Mouse (Mus musculus) left cerebral cortex, postnatal 4 days (tissue): Measurements from ENCODE around the gene Fnbp1l. TPM values are rescaled to one million over a fixed set of nuclear protein-coding genes. Genes with fewer than 3 reads are reported as not detected.

Experiments used
- DNase-seq: peaks from one replicate; pipeline ENCODE4 v3.0.0-alpha.2; 2022
- intact Hi-C: fragments of 180-260 bp; cut with DNase I; formaldehyde crosslinking; loops from one replicate; pipeline ENCODE4 v1.15.1; 2025
- total RNA-seq, 2 experiments: library from RNA; stranded (reverse); gene quantifications; 2 replicates each; pipeline ENCODE4 v1.2.3; 2021

Gene Fnbp1l
- total RNA-seq, result 100 to 1,000 TPM; 474 to 513 TPM

GRCm38 (mm10) chr3:122618991-122619930 is at the start of gene Fnbp1l:
TSS of gene Fnbp1l (minus strand) at chr3:122619715.
- peak; percentile 90 for DNase-seq
- intact Hi-C loops, result loop anchor here (5.0 to 10.0 kb wide), 2 partner anchors 64 to 147 kb away; no protein-coding TSS in a partner anchor

- DNase-seq, result no peak
- intact Hi-C loops, result no loop called here
Measured at GRCm38 (mm10) chr3:122660795-122661194, 41.3 kb upstream of the Fnbp1l start.

- no peak for DNase-seq
- intact Hi-C loops, result no loop called here
Measured at GRCm38 (mm10) chr3:122659261-122659917, 39.9 kb upstream of the Fnbp1l start.

- intact Hi-C loops, result loop anchor here (5.0 kb wide), 2 partner anchors 135 to 255 kb away; no protein-coding TSS in a partner anchor
- DNase-seq, result no peak
Measured at GRCm38 (mm10) chr3:122647195-122647837, 27.8 kb upstream of the Fnbp1l start.

- intact Hi-C loops, result no loop called here
- no peak for DNase-seq
Measured at GRCm38 (mm10) chr3:122640286-122640685, 20.8 kb upstream of the Fnbp1l start.

GRCm38 (mm10) chr3:122639197-122639475 is 19.6 kb upstream of the Fnbp1l start:
- DNase-seq, result no peak
- intact Hi-C loops, result loop anchor here (5.0 to 10.0 kb wide), 3 partner anchors 177 to 754 kb away; no protein-coding TSS in a partner anchor

- intact Hi-C loops, result loop anchor here (5.0 to 10.0 kb wide), 3 partner anchors 176 to 754 kb away; no protein-coding TSS in a partner anchor
Measured at GRCm38 (mm10) chr3:122638329-122639196, 19.0 kb upstream of the Fnbp1l start.

GRCm38 (mm10) chr3:122637280-122637679 is 17.8 kb upstream of the Fnbp1l start:
- DNase-seq, result no peak
- intact Hi-C loops, result loop anchor here (5.0 to 10.0 kb wide), 3 partner anchors 175 to 752 kb away; no protein-coding TSS in a partner anchor

More at GRCm38 (mm10) chr3:122638329-122639196, 19.0 kb upstream of the Fnbp1l start:
- peak; percentile 98 for DNase-seq

- DNase-seq, result no peak
- intact Hi-C loops, result loop anchor here (5.0 to 10.0 kb wide), 3 partner anchors 173 to 750 kb away; no protein-coding TSS in a partner anchor
Measured at GRCm38 (mm10) chr3:122635246-122635645, 15.7 kb upstream of the Fnbp1l start.

GRCm38 (mm10) chr3:122629580-122629979 is 10.1 kb upstream of the Fnbp1l start:
- intact Hi-C loops, result no loop called here

GRCm38 (mm10) chr3:122628956-122629355 is 9.4 kb upstream of the Fnbp1l start:
- DNase-seq, result no peak
- intact Hi-C loops, result no loop called here

More at GRCm38 (mm10) chr3:122629580-122629979, 10.1 kb upstream of the Fnbp1l start:
- no peak for DNase-seq

- intact Hi-C loops, result no loop called here
- no peak for DNase-seq
Measured at GRCm38 (mm10) chr3:122628546-122628945, 9.0 kb upstream of the Fnbp1l start.

GRCm38 (mm10) chr3:122627846-122628245 is 8.3 kb upstream of the Fnbp1l start:
- intact Hi-C loops, result no loop called here
- DNase-seq, result no peak

GRCm38 (mm10) chr3:122624591-122624990 is 5.1 kb upstream of the Fnbp1l start:
- intact Hi-C loops, result no loop called here
- DNase-seq, result peak; percentile 43

GRCm38 (mm10) chr3:122620285-122620931 is 893 bp upstream of the Fnbp1l start:
- peak; percentile 35 for DNase-seq
- intact Hi-C loops, result no loop called here

GRCm38 (mm10) chr3:122619931-122620284 is 393 bp upstream of the Fnbp1l start:
- DNase-seq, result no peak
- intact Hi-C loops, result loop anchor here (5.0 to 10.0 kb wide), 2 partner anchors 65 to 148 kb away; no protein-coding TSS in a partner anchor

GRCm38 (mm10) chr3:122618402-122618801 is 1.1 kb downstream of the Fnbp1l start:
- intact Hi-C loops, result loop anchor here (5.0 to 10.0 kb wide), 2 partner anchors 64 to 146 kb away; no protein-coding TSS in a partner anchor
- DNase-seq, result peak; percentile 46

- intact Hi-C loops, result loop anchor here (5.0 to 10.0 kb wide), 2 partner anchors 63 to 145 kb away; no protein-coding TSS in a partner anchor
- no peak for DNase-seq
Measured at GRCm38 (mm10) chr3:122617613-122618340, 1.7 kb downstream of the Fnbp1l start.
